Comparison of ENCODE assay signal across 19 mouse cellular contexts in the genomic region with DNA sequence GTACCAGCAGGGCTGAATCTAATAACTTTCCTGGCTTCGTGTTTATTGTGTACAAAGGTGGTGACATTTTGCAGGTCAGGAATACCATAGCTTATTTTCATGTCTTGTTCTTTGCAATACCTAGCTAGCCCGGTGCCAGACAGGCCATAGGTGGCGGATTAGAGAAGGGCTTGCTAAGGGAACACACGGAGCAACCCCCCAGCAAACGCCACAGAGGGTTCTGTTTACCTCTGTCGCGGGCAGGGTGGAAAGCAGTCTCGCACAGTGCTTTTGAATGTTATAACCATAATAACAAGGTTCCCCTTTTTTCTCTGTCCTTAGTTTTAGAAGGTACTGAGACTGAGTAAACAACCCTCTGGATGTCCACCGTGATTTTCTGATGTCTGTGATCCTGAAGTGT.
A peak's percentile ranks its signal among the peaks of the same experiment; 100 is the strongest.
DNase-seq lines count a peak whose midpoint lies in the region; ATAC-seq and TF ChIP-seq lines count a peak whose summit lies in the region.
"Had no signal": no experiment of that assay in that cellular context is flagged by ENCODE, and none has a peak within 500 bp of the region (broad histone marks: within the 10 kb centered on the region; RNA-seq: fewer than 3 reads in every experiment).

No protein-coding gene starts in this region.

- no peak overlapping the region for H3K4me2 ChIP-seq in forebrain, embryonic 14.5 days (ENCODE audit: low read length)
- H3K4me2 ChIP-seq: embryonic facial prominence, embryonic 13.5 days; heart, embryonic 13.5 days; limb, embryonic 13.5 days; neural tube, embryonic 13.5 days had no signal

- no peaks in the 10 kb centered on the region for H3K36me3 ChIP-seq in spleen, adult 2 months (ENCODE audit: control insufficient read depth, insufficient read depth, low read length)
- no peaks in the 10 kb centered on the region for H3K36me3 ChIP-seq in splenic B cell, adult 2 months (ENCODE audit: control insufficient read depth, insufficient read depth, low read length, poor library complexity, severe bottlenecking)
- H3K36me3 ChIP-seq in forebrain, embryonic 14.5 days (ENCODE audit: control insufficient read depth, insufficient read depth, low read length): no peaks in the 10 kb centered on the region
- H3K36me3 ChIP-seq: embryonic facial prominence, embryonic 13.5 days; heart, embryonic 13.5 days; limb, embryonic 13.5 days; neural tube, embryonic 13.5 days had no signal

- TF ChIP-seq POLR2A in spleen, adult 2 months (IDR thresholded peaks at IDR 0.05; ENCODE audit: low read depth, low read length): no peak
- TF ChIP-seq POLR2A in cortical plate, adult 2 months (IDR thresholded peaks at IDR 0.05; ENCODE audit: extremely low read depth, insufficient read depth, low read length): no peak

- H3K4me1 ChIP-seq in spleen, adult 2 months (ENCODE audit: control insufficient read depth, insufficient read depth, insufficient read length): peaks cover 27% of the 10 kb centered on the region
- peaks cover 24% of the 10 kb centered on the region for H3K4me1 ChIP-seq in cortical plate, adult 2 months (ENCODE audit: control insufficient read depth, insufficient read depth, low read length)
- H3K4me1 ChIP-seq in forebrain, embryonic 14.5 days (ENCODE audit: control insufficient read depth, insufficient read depth, low read length): peaks cover 16% of the 10 kb centered on the region

- peak overlapping the region; percentile 37 for H3K27ac ChIP-seq in layer of hippocampus, adult 2 months
- H3K27ac ChIP-seq in spleen, adult 2 months (ENCODE audit: insufficient read depth, low read length): peak overlapping the region; percentile 62
- 0 out of 2 replicates have a peak overlapping the region, but pooled peaks have one; percentile 1 for H3K27ac ChIP-seq in cortical plate, adult 2 months (ENCODE audit: insufficient read depth, low read length)
- H3K27ac ChIP-seq in forebrain, embryonic 14.5 days (ENCODE audit: low read depth, low read length): no peak overlapping the region
- H3K27ac ChIP-seq: embryonic facial prominence, embryonic 13.5 days; heart, embryonic 13.5 days; kidney, postnatal 0 days; limb, embryonic 13.5 days; neural tube, embryonic 13.5 days had no signal

- no peaks in the 10 kb centered on the region for H3K27me3 ChIP-seq in spleen, adult 2 months (ENCODE audit: control insufficient read depth, insufficient read depth, low read length)
- H3K27me3 ChIP-seq in splenic B cell, adult 2 months (ENCODE audit: control insufficient read depth, insufficient read depth, low read length, poor library complexity, severe bottlenecking): no peaks in the 10 kb centered on the region
- no peaks in the 10 kb centered on the region for H3K27me3 ChIP-seq in forebrain, embryonic 14.5 days (replicated peaks; ENCODE audit: control insufficient read depth, insufficient read depth, low read length)
- H3K27me3 ChIP-seq: embryonic facial prominence, embryonic 13.5 days; heart, embryonic 13.5 days; limb, embryonic 13.5 days; neural tube, embryonic 13.5 days had no signal

- no peak for ATAC-seq in forebrain, embryonic 14.5 days
- ATAC-seq: forebrain, embryonic 16.5 days had no signal

- no peak overlapping the region for H3K9ac ChIP-seq in forebrain, embryonic 14.5 days (ENCODE audit: low read length)
- H3K9ac ChIP-seq: embryonic facial prominence, embryonic 13.5 days; heart, embryonic 13.5 days; limb, embryonic 13.5 days; neural tube, embryonic 13.5 days had no signal

- no peaks in the 10 kb centered on the region for H3K9me3 ChIP-seq in forebrain, embryonic 14.5 days (replicated peaks; ENCODE audit: control insufficient read depth, low read length)
- H3K9me3 ChIP-seq: embryonic facial prominence, embryonic 13.5 days; heart, embryonic 13.5 days; limb, embryonic 13.5 days; neural tube, embryonic 13.5 days had no signal

- WGBS in spleen, adult 2 months: 43% methylated on average over 9 of the region's 9 CpGs
- WGBS in forebrain, embryonic 14.5 days: 69% methylated on average over 9 of the region's 9 CpGs

- TF ChIP-seq CTCF in layer of hippocampus, adult 2 months (conservative IDR thresholded peaks at IDR 0.05): no peak
- no peak for TF ChIP-seq CTCF in spleen, adult 2 months (IDR thresholded peaks at IDR 0.05; ENCODE audit: extremely low read depth, insufficient read depth, insufficient read length, insufficient replicate concordance)
- no peak for TF ChIP-seq CTCF in cortical plate, adult 2 months (IDR thresholded peaks at IDR 0.05; ENCODE audit: extremely low read depth, insufficient read depth, low read length)

- H3K4me3 ChIP-seq in layer of hippocampus, adult 2 months: no peak overlapping the region
- no peak overlapping the region for H3K4me3 ChIP-seq in spleen, adult 2 months (ENCODE audit: extremely low read depth, insufficient read depth, insufficient read length)
- no peak overlapping the region for H3K4me3 ChIP-seq in cortical plate, adult 2 months (ENCODE audit: insufficient read depth, low read length)
- no peak overlapping the region for H3K4me3 ChIP-seq in forebrain, embryonic 14.5 days (ENCODE audit: low read depth, low read length)
- H3K4me3 ChIP-seq: embryonic facial prominence, embryonic 13.5 days; heart, embryonic 13.5 days; limb, embryonic 13.5 days; neural tube, embryonic 13.5 days had no signal

- DNase-seq in layer of hippocampus, adult 2 months (ENCODE audit: low spot score in 2 of 2): no peak
- no peak for DNase-seq in layer of hippocampus, postnatal 10 days (ENCODE audit: low spot score in 2 of 2)
- DNase-seq in spleen, adult 2 months (ENCODE audit: low read depth in 1 of 2, low spot score in 2 of 2): peak in 1 of 2 experiments; percentile 27
- DNase-seq in spleen, adult 18-20 months: no peak
- DNase-seq in splenic B cell, adult 2 months (ENCODE audit: low read depth, low spot score): peak; percentile 38
- no peak for DNase-seq in forebrain, embryonic 14.5 days (ENCODE audit: low spot score)
- DNase-seq: cerebellum, postnatal 10 days; heart, postnatal 36 days; kidney, adult 18-20 months; layer of hippocampus, postnatal 36 days; lung, adult 2 months; right cerebral cortex, postnatal 14 days had no signal
